Mouse (Mus musculus): Measurements from ENCODE around the gene Gm21969.

GRCm38 (mm10) chr4:139581427-139582051, 21.4 kb upstream of the Gm21969 start:
- TF ChIP-seq CTCF (IDR thresholded peaks at IDR 0.05; ENCODE audit: control insufficient read depth, insufficient read depth, insufficient read length) (no peak), USF1 (IDR thresholded peaks at IDR 0.05; ENCODE audit: low read depth) (no peak), MAX (IDR thresholded peaks at IDR 0.05) (no peak), CEBPB (IDR thresholded peaks at IDR 0.05; ENCODE audit: low read depth) (no peak), MYOG (IDR thresholded peaks at IDR 0.05; ENCODE audit: control insufficient read depth, extremely low read depth, insufficient read length) (no peak), FOSL1 (IDR thresholded peaks at IDR 0.05; ENCODE audit: insufficient read depth, low read length, poor library complexity, severe bottlenecking) (no peak), MYOD1 (IDR thresholded peaks at IDR 0.05; ENCODE audit: control insufficient read depth, insufficient read length, low read depth) (no peak)

Measured in C2C12 (cell line).